Mouse (Mus musculus): ENCODE measurements around the gene Depdc5.
"Not testable (repeated sequence)": the region's sequence is repeated elsewhere in the genome, so short reads cannot be mapped to it uniquely, and the experiment has no call there.

Depdc5 gene

GRCm38 (mm10) chr5:32863253-32864228 lies at the start of gene Depdc5:
TSS of gene Depdc5 (plus strand) at chr5:32863701.
- DNase-seq = peak; percentile 99

DNA sequence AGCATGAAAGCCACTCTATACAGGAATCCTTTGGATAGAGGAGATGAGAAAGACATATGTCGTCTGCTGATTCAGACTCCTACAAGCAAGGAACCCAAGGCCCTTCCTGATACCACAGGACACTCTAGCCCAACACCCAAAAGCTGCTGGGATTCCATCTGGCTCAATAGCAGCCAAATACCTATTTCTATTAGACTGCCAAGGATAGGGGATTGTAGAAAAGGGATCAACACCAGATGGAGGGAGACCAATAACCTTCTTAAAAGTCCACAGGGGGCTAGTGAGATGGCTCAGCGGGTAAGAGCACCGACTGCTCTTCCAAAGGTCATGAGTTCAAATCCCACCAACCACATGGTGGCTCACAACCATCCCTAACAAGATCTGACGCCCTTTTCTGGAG lies 48.1 kb upstream of the Depdc5 start:
- no peak for DNase-seq

DNA sequence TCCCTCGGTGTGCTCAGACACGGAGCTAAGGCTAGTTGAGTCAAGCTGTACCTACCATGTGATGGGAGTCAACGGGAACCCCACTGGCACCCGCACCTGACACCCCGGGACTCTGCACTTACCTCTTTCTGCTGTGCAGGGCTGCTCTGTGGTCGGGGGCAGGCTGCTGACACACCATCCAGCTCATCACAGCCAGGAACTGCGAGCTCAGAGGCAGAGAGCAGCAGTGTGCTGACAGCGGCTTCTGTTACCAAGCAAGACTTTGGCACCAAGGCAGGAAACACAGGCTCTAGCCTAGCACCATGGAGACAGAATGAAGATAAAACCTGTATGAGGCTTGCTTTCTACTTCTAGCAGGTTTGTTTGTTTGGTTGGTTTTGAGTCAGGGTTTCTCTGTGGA lies 43.0 kb upstream of the Depdc5 start:
- DNase-seq = no peak

GRCm38 (mm10) chr5:32827009-32827408 lies 36.5 kb upstream of the Depdc5 start, which contains the start of gene Gm20671:
TSS of gene Gm20671 (minus strand) at chr5:32827109.
- no peak for DNase-seq

- not testable (repeated sequence) for DNase-seq
Observed at GRCm38 (mm10) chr5:32828766-32829165, 34.7 kb upstream of the Depdc5 start.

DNA sequence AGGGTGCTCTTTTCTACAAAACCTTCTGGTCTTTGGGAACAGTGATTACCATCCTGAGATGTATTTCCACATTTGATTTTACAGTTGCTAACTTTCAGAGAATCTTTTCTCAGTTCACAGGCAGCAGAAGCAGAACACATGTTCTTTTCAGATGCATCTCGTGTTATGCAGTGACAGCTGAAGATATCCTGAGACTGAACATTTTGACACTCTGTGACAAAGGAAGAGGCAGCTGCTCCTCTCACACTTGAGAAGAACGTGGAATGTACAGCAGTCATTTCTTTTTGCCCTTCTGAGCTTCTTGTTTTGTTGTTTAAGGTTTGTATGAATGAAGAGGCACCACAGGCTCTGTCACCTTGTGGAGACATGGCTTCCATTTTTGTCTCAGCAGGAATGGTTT lies 33.4 kb upstream of the Depdc5 start:
- DNase-seq = no peak

- no peak for DNase-seq
Observed at GRCm38 (mm10) chr5:32834497-32834896, 29.0 kb upstream of the Depdc5 start.

- no peak for DNase-seq
Observed at GRCm38 (mm10) chr5:32836976-32837375, 26.5 kb upstream of the Depdc5 start.

- DNase-seq = no peak
Observed at GRCm38 (mm10) chr5:32840029-32840428, 23.5 kb upstream of the Depdc5 start.

DNA sequence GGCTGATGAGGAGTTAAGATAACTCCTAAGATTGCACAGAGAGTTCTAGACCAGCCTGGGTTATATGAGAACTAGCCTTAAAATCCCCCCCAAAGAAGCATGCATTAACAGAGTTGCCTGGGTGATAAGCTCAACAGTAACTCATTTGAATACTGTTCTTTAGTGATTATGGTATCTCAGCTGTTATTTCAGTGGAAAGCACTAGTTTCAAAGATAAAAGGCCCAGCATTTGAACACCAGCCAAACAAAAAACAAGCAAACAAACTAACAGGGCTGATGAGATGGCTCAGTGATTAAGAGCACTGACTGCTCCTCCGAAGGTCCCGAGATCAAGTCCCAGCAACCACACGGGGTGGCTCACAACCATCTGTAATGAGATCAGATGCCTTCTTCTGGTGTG lies 14.3 kb upstream of the Depdc5 start:
- no peak for DNase-seq

GRCm38 (mm10) chr5:32849580-32849979 lies 13.9 kb upstream of the Depdc5 start:
- not testable (repeated sequence) for DNase-seq

- DNase-seq = no peak
Observed at GRCm38 (mm10) chr5:32852026-32852425, 11.5 kb upstream of the Depdc5 start.

DNA sequence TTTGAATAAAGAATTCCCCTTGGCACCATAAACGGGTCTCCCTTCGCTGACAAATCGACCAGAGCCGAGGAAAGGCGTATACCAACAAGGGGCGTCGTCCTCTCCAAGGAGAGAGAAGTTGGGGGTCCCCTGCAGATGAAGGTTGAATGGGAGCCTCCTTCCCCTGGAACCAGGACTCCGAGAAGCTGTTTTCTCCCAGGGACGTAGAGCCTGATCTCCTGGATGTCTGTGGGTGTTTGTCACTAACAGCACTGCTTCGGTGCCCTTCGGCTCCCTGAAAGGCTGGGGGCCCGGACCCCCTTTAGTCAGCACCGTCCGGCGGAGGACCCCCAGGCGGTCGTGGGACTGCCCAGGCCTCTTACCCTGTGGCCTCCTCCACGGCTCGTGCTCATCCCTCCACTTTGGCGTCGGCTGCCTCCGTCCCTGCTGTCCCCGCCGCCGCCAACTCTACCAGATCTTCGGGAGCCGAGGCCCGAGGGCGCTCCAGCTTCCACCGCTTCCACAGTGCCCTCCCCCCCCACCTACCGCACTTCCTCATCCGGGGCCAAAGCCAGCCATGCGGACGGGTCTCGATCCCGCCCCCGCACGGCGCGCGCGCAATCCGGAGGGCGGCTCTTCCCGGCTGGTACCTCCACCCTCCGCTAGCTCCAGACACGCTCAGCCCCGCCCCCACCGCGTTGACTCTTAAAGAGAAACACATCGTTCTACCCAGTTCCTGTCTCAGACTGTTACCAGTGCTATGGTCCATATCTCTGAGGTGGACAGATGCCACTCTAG lies 9.6 kb upstream of the Depdc5 start, which contains the start of gene Prr14l:
Gene Prr14l, minus strand, starts transcription at position 526 of the 777 bp plus-strand sequence.
- peak; percentile 99 for DNase-seq

DNA sequence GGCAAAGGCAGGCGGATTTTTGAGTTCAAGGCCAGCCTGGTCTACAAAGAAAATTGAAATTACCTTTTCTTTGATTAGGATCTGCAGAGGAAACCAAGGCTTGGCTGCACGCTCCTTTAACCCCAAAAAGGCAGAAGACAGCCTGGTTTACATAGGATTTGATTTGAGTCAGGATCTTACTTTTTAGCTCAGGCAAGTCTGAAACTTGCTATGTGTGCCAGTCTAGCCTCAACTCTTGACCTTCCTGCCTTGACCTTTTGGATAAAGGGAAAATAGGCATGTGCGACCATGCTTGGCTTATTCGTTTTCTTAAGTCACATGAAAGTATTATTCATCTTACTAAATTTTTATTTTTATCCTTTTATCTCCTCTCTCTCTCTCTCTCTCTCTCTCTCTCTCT lies 8.7 kb upstream of the Depdc5 start:
- DNase-seq = peak; percentile 8

- DNase-seq = not testable (repeated sequence)
Observed at GRCm38 (mm10) chr5:32855274-32855673, 8.2 kb upstream of the Depdc5 start.

- DNase-seq = peak; percentile 60
Observed at GRCm38 (mm10) chr5:32857781-32858220, 5.7 kb upstream of the Depdc5 start.

- DNase-seq = no peak
Observed at GRCm38 (mm10) chr5:32861082-32861481, 2.4 kb upstream of the Depdc5 start.

DNA sequence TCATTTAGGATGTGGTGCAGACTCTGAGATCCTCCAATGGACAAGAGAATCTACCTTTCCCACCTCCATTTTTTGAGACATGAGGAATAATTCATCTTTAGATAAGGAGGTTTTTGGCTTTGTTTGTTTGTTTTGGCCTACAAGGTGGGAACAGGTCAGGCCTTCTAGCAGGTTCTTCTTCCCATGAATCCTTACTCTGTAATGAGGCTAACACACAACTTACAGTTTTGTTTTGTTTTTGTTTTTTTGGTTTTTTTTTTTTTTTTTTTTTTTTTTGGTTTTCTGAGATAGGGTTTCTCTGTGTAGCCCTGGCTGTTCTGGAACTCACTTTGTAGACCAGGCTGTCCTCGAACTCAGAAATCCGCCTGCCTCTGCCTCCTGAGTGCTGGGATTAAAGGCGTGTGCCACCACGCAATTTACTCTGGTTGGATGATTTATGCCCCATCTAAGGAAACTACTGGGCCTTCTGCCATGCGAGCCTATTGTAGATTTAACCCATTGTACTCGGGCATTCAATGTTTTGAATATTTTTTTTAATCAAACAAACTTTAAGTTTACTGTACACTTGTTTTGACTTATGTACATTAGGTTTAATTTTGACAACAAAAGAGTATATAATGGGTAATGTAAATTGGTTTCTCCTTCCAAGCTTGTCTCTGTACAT lies 900 bp upstream of the Depdc5 start:
- no peak for DNase-seq

GRCm38 (mm10) chr5:32869389-32870024 lies 6.0 kb downstream of the Depdc5 start:
- DNase-seq = no peak

GRCm38 (mm10) chr5:32872346-32872745 lies 8.8 kb downstream of the Depdc5 start:
- DNase-seq = no peak

GRCm38 (mm10) chr5:32886739-32887138 lies 23.2 kb downstream of the Depdc5 start:
- no peak for DNase-seq

DNA sequence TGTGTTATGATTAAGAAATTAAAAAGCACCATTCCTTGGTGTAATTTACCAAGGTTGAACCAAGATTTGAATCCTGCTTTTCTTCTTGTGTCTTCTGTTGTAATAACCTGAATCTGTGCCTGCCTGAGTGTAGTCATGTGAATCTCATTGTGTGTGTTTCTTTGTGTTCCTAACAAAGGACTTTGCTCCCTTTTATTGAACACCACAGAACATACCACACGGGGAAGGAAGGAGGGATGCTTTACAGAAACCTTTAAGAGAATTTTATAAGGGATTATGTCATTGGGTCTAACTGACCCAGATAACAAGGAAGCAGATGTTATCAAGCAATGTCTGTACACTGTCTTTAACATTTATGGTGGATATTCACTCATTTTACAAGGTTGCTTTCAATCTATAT lies 44.0 kb downstream of the Depdc5 start:
- DNase-seq = no peak
